Mouse (Mus musculus) left cerebral cortex, postnatal 4 days (tissue): ENCODE data around the gene Myom3. TPM values are rescaled to one million over a fixed set of nuclear protein-coding genes. Genes with fewer than 3 reads are reported as not detected.

Source experiments
- DNase-seq: peaks from one replicate; pipeline ENCODE4 v3.0.0-alpha.2; 2022
- intact Hi-C: fragments of 180-260 bp; cut with DNase I; formaldehyde crosslinking; loops from one replicate; pipeline ENCODE4 v1.15.1; 2025
- total RNA-seq, 2 experiments: library from RNA; stranded (reverse); gene quantifications; 2 replicates each; pipeline ENCODE4 v1.2.3; 2021

Gene Myom3
- total RNA-seq, 2 experiments from 2014 or later, result 0.81 to 0.86 TPM

GRCm38 (mm10) chr4:135758825-135759224 is 690 bp upstream of the Myom3 start:
- intact Hi-C loops, result no loop called here
- DNase-seq, result no peak

GRCm38 (mm10) chr4:135761048-135761447 is 1.5 kb downstream of the Myom3 start:
- no peak for DNase-seq
- intact Hi-C loops, result no loop called here

- DNase-seq, result no peak
- intact Hi-C loops, result no loop called here
Observed at GRCm38 (mm10) chr4:135761569-135761968, 2.1 kb downstream of the Myom3 start.

GRCm38 (mm10) chr4:135762251-135762906 is 2.9 kb downstream of the Myom3 start:
- peak; percentile 76 for DNase-seq
- intact Hi-C loops, result no loop called here

GRCm38 (mm10) chr4:135764700-135765099 is 5.2 kb downstream of the Myom3 start:
- intact Hi-C loops, result no loop called here

GRCm38 (mm10) chr4:135765707-135766106 is 6.2 kb downstream of the Myom3 start:
- no peak for DNase-seq
- intact Hi-C loops, result no loop called here

More at GRCm38 (mm10) chr4:135764700-135765099, 5.2 kb downstream of the Myom3 start:
- DNase-seq, result no peak

- intact Hi-C loops, result no loop called here
- DNase-seq, result peak; percentile 27
Observed at GRCm38 (mm10) chr4:135766976-135767375, 7.5 kb downstream of the Myom3 start.

- intact Hi-C loops, result no loop called here
- DNase-seq, result peak; percentile 58
Observed at GRCm38 (mm10) chr4:135768572-135769526, 9.3 kb downstream of the Myom3 start.

- peak; percentile 19 for DNase-seq
- intact Hi-C loops, result no loop called here
Observed at GRCm38 (mm10) chr4:135770611-135771305, 11.2 kb downstream of the Myom3 start.

- intact Hi-C loops, result no loop called here
- DNase-seq, result no peak
Observed at GRCm38 (mm10) chr4:135771592-135771991, 12.1 kb downstream of the Myom3 start.

GRCm38 (mm10) chr4:135772671-135773070 is 13.2 kb downstream of the Myom3 start:
- DNase-seq, result no peak
- intact Hi-C loops, result no loop called here

GRCm38 (mm10) chr4:135774496-135774895 is 15.0 kb downstream of the Myom3 start:
- DNase-seq, result no peak
- intact Hi-C loops, result no loop called here

- no peak for DNase-seq
- intact Hi-C loops, result no loop called here
Observed at GRCm38 (mm10) chr4:135776850-135777249, 17.3 kb downstream of the Myom3 start.

- no peak for DNase-seq
- intact Hi-C loops, result no loop called here
Observed at GRCm38 (mm10) chr4:135779661-135780060, 20.1 kb downstream of the Myom3 start.

- intact Hi-C loops, result no loop called here
- no peak for DNase-seq
Observed at GRCm38 (mm10) chr4:135780255-135780654, 20.7 kb downstream of the Myom3 start.

GRCm38 (mm10) chr4:135781304-135781703 is 21.8 kb downstream of the Myom3 start:
- intact Hi-C loops, result no loop called here
- no peak for DNase-seq

- intact Hi-C loops, result no loop called here
- DNase-seq, result no peak
Observed at GRCm38 (mm10) chr4:135786581-135786980, 27.1 kb downstream of the Myom3 start.

GRCm38 (mm10) chr4:135787271-135787670 is 27.8 kb downstream of the Myom3 start:
- no peak for DNase-seq
- intact Hi-C loops, result no loop called here

GRCm38 (mm10) chr4:135789135-135789534 is 29.6 kb downstream of the Myom3 start:
- intact Hi-C loops, result no loop called here

GRCm38 (mm10) chr4:135792821-135793220 is 33.3 kb downstream of the Myom3 start:
- intact Hi-C loops, result no loop called here
- DNase-seq, result peak; percentile 18

More at GRCm38 (mm10) chr4:135789135-135789534, 29.6 kb downstream of the Myom3 start:
- DNase-seq, result no peak

- intact Hi-C loops, result no loop called here
- DNase-seq, result peak; percentile 58
Observed at GRCm38 (mm10) chr4:135797931-135798330, 38.4 kb downstream of the Myom3 start.
